10 mouse cellular contexts compared by ENCODE assay signal in genomic region chr17:12187782-12188181, GRCm38 (mm10).
DNase-seq lines count a peak whose midpoint lies in the region; ATAC-seq lines count a peak whose summit lies in the region.
"Had no signal": no experiment of that assay in that cellular context is flagged by ENCODE, and none has a peak within 500 bp of the region (broad histone marks: within the 10 kb centered on the region; RNA-seq: fewer than 3 reads in every experiment).

No protein-coding gene starts in this region.

- ATAC-seq in forebrain, embryonic 15.5 days (replicated peaks): 0 out of 2 replicates have a peak, but pooled peaks have one; percentile 58
- 0 out of 2 replicates have a peak, but pooled peaks have one; percentile 28 for ATAC-seq in neural tube, embryonic 14.5 days (ENCODE audit: low read depth)
- ATAC-seq in hindbrain, embryonic 15.5 days (ENCODE audit: low FRiP score, low read depth): peak; percentile 60
- ATAC-seq in midbrain, embryonic 14.5 days (ENCODE audit: low FRiP score, low TSS enrichment): no peak
- no peak for ATAC-seq in megakaryocyte-erythroid progenitor cell, adult 5-6 weeks (replicated peaks; ENCODE audit: low FRiP score, low TSS enrichment, poor library complexity, severe bottlenecking)

- H3K36me3 ChIP-seq in forebrain, embryonic 15.5 days: no peaks in the 10 kb centered on the region
- H3K36me3 ChIP-seq in forebrain, embryonic 10.5 days (replicated peaks): peaks cover 47% of the 10 kb centered on the region
- H3K36me3 ChIP-seq in neural tube, embryonic 14.5 days (ENCODE audit: control insufficient read depth, insufficient read depth, low read length): no peaks in the 10 kb centered on the region
- H3K36me3 ChIP-seq in hindbrain, embryonic 15.5 days: no peaks in the 10 kb centered on the region
- 0 out of 2 replicates have a peak, but pooled peaks cover 3% of the 10 kb centered on the region for H3K36me3 ChIP-seq in midbrain, embryonic 14.5 days (ENCODE audit: control insufficient read depth, insufficient read depth, low read length)

- H3K4me1 ChIP-seq in forebrain, embryonic 15.5 days: peaks cover 14% of the 10 kb centered on the region
- peaks cover 8% of the 10 kb centered on the region for H3K4me1 ChIP-seq in forebrain, embryonic 10.5 days
- no peaks in the 10 kb centered on the region for H3K4me1 ChIP-seq in neural tube, embryonic 14.5 days (ENCODE audit: control insufficient read depth, insufficient read depth, low read length)
- H3K4me1 ChIP-seq in hindbrain, embryonic 15.5 days (replicated peaks): peaks cover 17% of the 10 kb centered on the region
- peaks cover 16% of the 10 kb centered on the region for H3K4me1 ChIP-seq in midbrain, embryonic 14.5 days (ENCODE audit: control insufficient read depth, insufficient read depth, low read length)

- H3K4me3 ChIP-seq in forebrain, embryonic 15.5 days: no peak overlapping the region
- no peak overlapping the region for H3K4me3 ChIP-seq in forebrain, embryonic 10.5 days
- no peak overlapping the region for H3K4me3 ChIP-seq in neural tube, embryonic 14.5 days (ENCODE audit: low read depth, low read length)
- H3K4me3 ChIP-seq in hindbrain, embryonic 15.5 days: no peak overlapping the region
- H3K4me3 ChIP-seq in midbrain, embryonic 14.5 days (replicated peaks; ENCODE audit: low read depth, low read length): no peak overlapping the region

- 9% methylated on average over 1 of the region's 1 CpGs for WGBS in forebrain, embryonic 15.5 days
- WGBS in forebrain, embryonic 10.5 days: 76% methylated on average over 1 of the region's 1 CpGs
- WGBS in neural tube, embryonic 14.5 days: 35% methylated on average over 1 of the region's 1 CpGs
- WGBS in hindbrain, embryonic 15.5 days: 8% methylated on average over 1 of the region's 1 CpGs
- WGBS in midbrain, embryonic 14.5 days: 13% methylated on average over 1 of the region's 1 CpGs

- no peak overlapping the region for H3K9ac ChIP-seq in forebrain, embryonic 15.5 days (replicated peaks)
- H3K9ac ChIP-seq in neural tube, embryonic 14.5 days (replicated peaks; ENCODE audit: low read depth, low read length): no peak overlapping the region
- H3K9ac ChIP-seq in hindbrain, embryonic 15.5 days: no peak overlapping the region
- H3K9ac ChIP-seq in midbrain, embryonic 14.5 days (replicated peaks; ENCODE audit: low read length): no peak overlapping the region

- H3K4me2 ChIP-seq in forebrain, embryonic 15.5 days (replicated peaks): no peak overlapping the region
- no peak overlapping the region for H3K4me2 ChIP-seq in neural tube, embryonic 14.5 days (ENCODE audit: low read depth, low read length)
- H3K4me2 ChIP-seq in hindbrain, embryonic 15.5 days: no peak overlapping the region
- H3K4me2 ChIP-seq in midbrain, embryonic 14.5 days (ENCODE audit: low read length): no peak overlapping the region

- H3K27ac ChIP-seq in forebrain, embryonic 15.5 days (replicated peaks): peak overlapping the region; percentile 45; the same call in 1 of the 2 replicates
- H3K27ac ChIP-seq in forebrain, embryonic 10.5 days: no peak overlapping the region
- H3K27ac ChIP-seq in neural tube, embryonic 14.5 days (ENCODE audit: low read depth, low read length): no peak overlapping the region
- peak overlapping the region; percentile 46 for H3K27ac ChIP-seq in hindbrain, embryonic 15.5 days (replicated peaks)
- H3K27ac ChIP-seq in midbrain, embryonic 14.5 days (replicated peaks; ENCODE audit: low read depth, low read length): peak overlapping the region; percentile 60

- no peaks in the 10 kb centered on the region for H3K9me3 ChIP-seq in forebrain, embryonic 15.5 days
- H3K9me3 ChIP-seq in forebrain, embryonic 10.5 days: no peaks in the 10 kb centered on the region
- no peaks in the 10 kb centered on the region for H3K9me3 ChIP-seq in neural tube, embryonic 14.5 days (ENCODE audit: control insufficient read depth, low read length)
- no peaks in the 10 kb centered on the region for H3K9me3 ChIP-seq in hindbrain, embryonic 15.5 days
- no peaks in the 10 kb centered on the region for H3K9me3 ChIP-seq in midbrain, embryonic 14.5 days (ENCODE audit: control insufficient read depth, low read length)

- no peak for DNase-seq in forebrain, embryonic 10.5 days (ENCODE audit: extremely low spot score, low spot score)
- DNase-seq in neural tube, embryonic 10.5 days (ENCODE audit: extremely low spot score, low spot score): no peak
- DNase-seq in midbrain, embryonic 14.5 days: peak; percentile 79
- no peak for DNase-seq in embryo, embryonic 10 days (ENCODE audit: low spot score)
- DNase-seq: thymus, adult 18-20 months had no signal

- no peaks in the 10 kb centered on the region for H3K27me3 ChIP-seq in forebrain, embryonic 15.5 days
- H3K27me3 ChIP-seq in forebrain, embryonic 10.5 days (ENCODE audit: poor library complexity, severe bottlenecking): no peaks in the 10 kb centered on the region
- H3K27me3 ChIP-seq in neural tube, embryonic 14.5 days (ENCODE audit: control insufficient read depth, insufficient read depth, low read length): no peaks in the 10 kb centered on the region
- H3K27me3 ChIP-seq in hindbrain, embryonic 15.5 days: no peaks in the 10 kb centered on the region
- no peaks in the 10 kb centered on the region for H3K27me3 ChIP-seq in midbrain, embryonic 14.5 days (ENCODE audit: control insufficient read depth, insufficient read depth, low read length)
- H3K27me3 ChIP-seq: CH12.LX had no signal

Comparison
In these comparisons a context has a peak if more than half of its experiments do, and no peak if none do; other contexts are left out.
1. H3K27ac ChIP-seq: peak in forebrain, embryonic 15.5 days (single experiment), hindbrain, embryonic 15.5 days (single experiment) and midbrain, embryonic 14.5 days (single experiment); none in forebrain, embryonic 10.5 days (single experiment) and neural tube, embryonic 14.5 days (single experiment).
2. ATAC-seq: peak in forebrain, embryonic 15.5 days (single experiment), neural tube, embryonic 14.5 days (single experiment) and hindbrain, embryonic 15.5 days (single experiment); none in midbrain, embryonic 14.5 days (single experiment) and megakaryocyte-erythroid progenitor cell, adult 5-6 weeks (single experiment).